Mouse (Mus musculus): ENCODE results near the gene Myb.

The Myb gene

GRCm38 (mm10) chr10:21114459-21114858, 46.3 kb downstream of the Myb start:
- no peak for DNase-seq

GRCm38 (mm10) chr10:21112689-21113088, 48.1 kb downstream of the Myb start:
- no peak for DNase-seq

GRCm38 (mm10) chr10:21109337-21110056, 51.3 kb downstream of the Myb start:
- DNase-seq = no peak

- no peak for DNase-seq
These were observed 52.0 kb downstream of the Myb start for GRCm38 (mm10) chr10:21108796-21109195.

GRCm38 (mm10) chr10:21108182-21108581, 52.6 kb downstream of the Myb start:
- DNase-seq = no peak

GRCm38 (mm10) chr10:21105206-21105605, 55.6 kb downstream of the Myb start:
- no peak for DNase-seq

- DNase-seq = no peak
These were observed 58.1 kb downstream of the Myb start for GRCm38 (mm10) chr10:21102689-21103088.

- DNase-seq = no peak
These were observed 58.8 kb downstream of the Myb start for GRCm38 (mm10) chr10:21101948-21102347.

GRCm38 (mm10) chr10:21100646-21101249, 60.0 kb downstream of the Myb start:
- DNase-seq = no peak

GRCm38 (mm10) chr10:21099515-21099914, 61.3 kb downstream of the Myb start:
- DNase-seq = no peak

- no peak for DNase-seq
These were observed 65.2 kb downstream of the Myb start for GRCm38 (mm10) chr10:21095541-21095940.

GRCm38 (mm10) chr10:21094896-21095295, 65.9 kb downstream of the Myb start:
- no peak for DNase-seq

GRCm38 (mm10) chr10:21093301-21093700, 67.5 kb downstream of the Myb start:
- no peak for DNase-seq

GRCm38 (mm10) chr10:21092501-21093270, 68.1 kb downstream of the Myb start:
- DNase-seq = peak; percentile 5

- DNase-seq = no peak
These were observed 69.7 kb downstream of the Myb start for GRCm38 (mm10) chr10:21090922-21091700.

GRCm38 (mm10) chr10:21089541-21089940, 71.2 kb downstream of the Myb start:
- no peak for DNase-seq

GRCm38 (mm10) chr10:21087614-21088232, 73.1 kb downstream of the Myb start:
- no peak for DNase-seq

- no peak for DNase-seq
These were observed 75.7 kb downstream of the Myb start for GRCm38 (mm10) chr10:21085044-21085443.

- DNase-seq = no peak
These were observed 77.3 kb downstream of the Myb start for GRCm38 (mm10) chr10:21083391-21083918.

GRCm38 (mm10) chr10:21082447-21082846, 78.3 kb downstream of the Myb start:
- DNase-seq = no peak

GRCm38 (mm10) chr10:21077151-21077719, 83.5 kb downstream of the Myb start:
- no peak for DNase-seq

- DNase-seq = no peak
These were observed 84.1 kb downstream of the Myb start for GRCm38 (mm10) chr10:21076731-21077130.
